Mouse (Mus musculus): ENCODE measurements around the gene Gskip.

GRCm38 (mm10) chr12:105738316-105739096 is 53.9 kb downstream of the Gskip start:
- no peak for TF ChIP-seq MYOD1 (IDR thresholded peaks at IDR 0.05; ENCODE audit: control insufficient read depth in 1 of 3, insufficient read length in 2 of 3, low read depth in 2 of 3)
- TF ChIP-seq MAX (IDR thresholded peaks at IDR 0.05; ENCODE audit: low read depth): no peak
- no peak for TF ChIP-seq USF1 (IDR thresholded peaks at IDR 0.05; ENCODE audit: low read depth)
- no peak for TF ChIP-seq SRF (IDR thresholded peaks at IDR 0.05; ENCODE audit: control insufficient read depth, insufficient read length, low read depth)
- TF ChIP-seq POLR2A (IDR thresholded peaks at IDR 0.05; ENCODE audit: insufficient read length, low read depth): no peak
- no peak for TF ChIP-seq E2F4 (IDR thresholded peaks at IDR 0.05; ENCODE audit: insufficient read depth)
- no peak for TF ChIP-seq POLR2AphosphoS2 (IDR thresholded peaks at IDR 0.05; ENCODE audit: insufficient read length, low read depth)
- no peak for TF ChIP-seq CEBPB (IDR thresholded peaks at IDR 0.05; ENCODE audit: insufficient read depth, poor library complexity, severe bottlenecking)

Data from myocyte (in vitro differentiated cells).